Mouse (Mus musculus) spleen, adult 12 weeks (tissue): ENCODE results near the gene Gpr160.

Source experiments
- DNase-seq: peaks from one replicate; pipeline ENCODE4 v3.0.0; 2022; ENCODE audit warnings: low spot score

The Gpr160 gene

GRCm38 (mm10) chr3:30899407-30899806 is 43.7 kb downstream of the Gpr160 start:
- no peak for DNase-seq

GRCm38 (mm10) chr3:30904658-30905057 is 48.9 kb downstream of the Gpr160 start:
- DNase-seq, result no peak

- DNase-seq, result no peak
Measured at GRCm38 (mm10) chr3:30917160-30917559, 61.4 kb downstream of the Gpr160 start.

- no peak for DNase-seq
Measured at GRCm38 (mm10) chr3:30927664-30928063, 71.9 kb downstream of the Gpr160 start.

GRCm38 (mm10) chr3:30929828-30930227 is 74.1 kb downstream of the Gpr160 start:
- DNase-seq, result no peak

GRCm38 (mm10) chr3:30934384-30934783 is 78.6 kb downstream of the Gpr160 start:
- DNase-seq, result no peak
